Mouse (Mus musculus) 3T3-L1 (cell line): ENCODE measurements at regions not wholly inside any gene's neighbourhood (a gene's known extent, or its start where the extent isn't known, plus 50 kb on each side); places are given as distances from the start of the nearest gene placed in this dataset.

ENCODE experiments used
- DNase-seq: peaks from one replicate; pipeline ENCODE4 v3.0.0-alpha.2; 2015; ENCODE audit warnings: low read depth, low spot score

DNA sequence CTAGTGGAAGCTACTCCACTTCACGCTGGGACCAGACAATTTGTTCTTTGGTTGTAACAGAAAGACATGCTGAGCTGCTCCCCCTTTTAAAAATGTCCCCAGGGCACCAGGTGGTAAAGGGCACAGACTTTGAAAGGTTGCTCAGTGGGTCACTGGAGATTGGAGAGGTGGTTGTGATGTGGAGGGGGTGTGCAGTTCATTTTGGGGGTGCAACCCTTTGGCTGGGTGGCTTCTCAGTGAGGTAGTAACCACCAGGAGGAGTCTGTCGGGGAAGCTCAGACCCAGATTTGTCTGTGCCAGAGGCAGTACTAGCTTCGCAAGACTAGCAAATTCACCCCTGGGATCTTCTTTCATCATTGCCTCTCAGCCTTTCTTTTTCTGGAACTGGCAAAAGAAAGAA lies 189.0 kb upstream of the Krr1 start:
- no peak for DNase-seq

DNA sequence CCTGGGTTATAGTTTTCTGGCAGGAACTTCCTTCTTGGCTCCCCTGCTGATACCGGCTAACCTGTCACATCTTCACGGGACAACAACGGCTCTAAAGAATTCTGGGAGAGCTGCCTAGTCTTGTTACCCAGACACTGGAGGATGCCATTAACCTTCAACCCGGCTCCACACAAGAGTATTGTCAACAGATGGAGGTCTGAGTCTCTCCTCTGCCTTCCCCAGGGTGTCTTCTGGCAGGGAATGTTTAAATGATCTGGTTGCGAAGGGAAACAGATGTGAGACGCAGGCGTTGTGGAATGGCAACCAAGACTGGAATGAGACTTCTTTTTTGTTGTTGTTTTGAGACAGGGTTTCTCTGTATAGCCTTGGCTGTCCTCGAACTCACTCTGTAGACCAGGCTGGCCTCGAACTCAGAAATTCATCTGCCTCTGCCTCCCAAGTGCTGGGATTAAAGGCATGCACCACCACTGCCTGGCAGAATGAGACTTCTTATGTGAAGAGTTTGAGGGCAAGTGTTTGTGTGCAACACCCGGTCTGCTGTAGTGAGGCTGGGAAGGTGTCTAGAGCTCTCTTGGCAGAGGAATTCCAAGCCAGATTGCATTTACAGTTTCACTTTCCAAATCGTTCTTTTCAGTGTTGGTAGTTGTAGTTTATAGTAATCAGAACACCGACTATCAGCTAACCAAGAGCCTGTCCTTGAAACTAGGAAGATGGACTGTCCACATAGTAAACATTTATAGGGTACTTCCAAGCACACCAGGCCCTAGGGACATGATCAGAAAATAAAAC lies 188.2 kb upstream of the Krr1 start:
- DNase-seq: no peak

DNA sequence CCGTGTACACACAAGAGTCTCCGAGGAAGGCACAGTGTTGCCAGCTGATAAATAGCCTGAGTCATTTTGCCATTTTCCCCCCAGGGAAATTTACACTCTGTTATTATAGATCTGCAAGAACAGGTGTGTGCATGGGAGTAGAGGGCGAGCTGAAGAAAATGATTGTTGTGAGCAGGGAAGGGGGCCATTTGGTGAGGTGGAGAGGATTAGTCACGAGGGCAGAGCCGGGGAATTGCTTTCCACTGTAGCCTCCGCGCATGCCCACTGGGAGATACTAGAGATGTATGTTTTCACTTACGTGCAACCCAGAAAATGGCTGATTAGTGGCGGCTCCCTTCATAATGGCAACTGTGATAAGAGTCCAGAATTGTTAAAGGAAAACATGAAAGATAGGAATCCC lies 185.3 kb upstream of the Krr1 start:
- no peak for DNase-seq

DNA sequence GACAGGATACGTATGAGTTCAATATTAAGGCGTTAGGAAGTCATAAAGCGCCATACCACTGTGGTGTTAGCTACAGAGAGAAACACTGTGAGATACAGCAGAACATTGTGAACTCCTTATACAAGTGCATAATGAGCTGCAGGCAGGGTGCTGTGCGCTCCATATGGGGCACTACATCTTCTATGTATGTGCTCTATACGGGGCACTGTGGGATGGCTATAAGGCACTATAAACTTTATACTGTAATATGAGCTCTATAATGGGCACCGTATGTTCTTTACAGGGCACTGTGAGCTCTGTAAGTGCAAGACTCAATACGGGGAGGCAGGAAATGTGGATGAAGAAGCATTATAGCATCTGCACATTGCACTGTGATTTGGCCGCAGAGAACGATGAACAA lies 183.2 kb upstream of the Krr1 start:
- no peak for DNase-seq

DNA sequence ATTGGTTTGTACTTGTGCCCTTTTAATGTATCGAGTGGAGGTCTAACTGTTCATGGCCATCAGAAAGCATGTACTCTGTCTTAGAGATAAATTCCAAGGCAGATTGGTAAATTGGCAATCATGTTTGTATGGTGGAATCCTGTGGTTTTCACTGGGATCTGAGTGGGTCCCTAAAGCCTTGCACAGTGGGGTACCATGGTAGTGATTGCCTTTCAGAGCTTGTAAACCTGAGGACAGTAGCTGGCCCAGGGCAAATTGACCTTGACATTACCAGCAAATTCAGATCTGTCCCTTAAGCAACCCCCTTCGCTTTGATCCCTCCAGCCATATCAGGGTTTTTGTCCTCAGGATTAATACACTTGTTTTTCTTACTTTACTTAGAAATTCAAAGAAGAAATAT lies 181.6 kb upstream of the Krr1 start:
- no peak for DNase-seq

DNA sequence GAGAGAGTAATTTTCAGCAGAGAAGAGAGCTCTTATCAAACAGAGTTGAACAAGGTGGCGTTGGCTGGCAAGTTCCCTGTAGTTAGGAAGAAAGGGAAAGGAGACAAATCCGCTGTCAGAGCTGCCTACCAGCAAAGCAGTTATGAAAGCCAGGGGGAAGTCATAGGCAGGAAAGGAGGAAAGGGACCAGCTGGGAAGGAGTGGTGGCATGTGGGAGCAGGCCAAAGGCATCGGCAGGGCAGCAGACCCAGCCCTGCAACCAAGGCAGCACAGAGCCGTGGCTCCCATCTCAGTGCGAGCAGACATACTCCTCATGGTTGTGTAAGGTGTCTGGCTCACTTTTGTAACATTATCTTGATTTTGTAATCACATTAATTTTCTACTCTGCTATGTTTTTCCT lies 177.4 kb upstream of the Krr1 start:
- no peak for DNase-seq

DNA sequence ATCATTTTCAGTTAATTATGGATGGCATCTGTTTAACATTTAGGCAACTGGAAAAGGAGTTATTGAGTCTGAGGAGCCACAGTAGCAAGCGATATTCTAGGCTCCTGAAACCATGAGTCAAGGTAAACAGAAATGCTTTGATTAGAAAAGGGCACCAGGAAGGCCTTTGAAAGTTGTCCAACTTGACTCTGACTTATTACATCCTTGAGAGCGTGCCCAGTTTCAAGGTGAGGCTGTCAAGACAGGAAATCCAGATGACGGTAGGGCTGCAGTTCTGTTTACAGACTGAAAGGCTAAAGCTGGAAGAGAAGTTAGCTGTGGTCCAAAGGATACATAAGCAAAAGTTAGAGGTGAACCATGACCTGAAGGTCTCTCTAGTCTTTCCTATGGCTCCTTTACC lies 176.7 kb upstream of the Krr1 start:
- no peak for DNase-seq

DNA sequence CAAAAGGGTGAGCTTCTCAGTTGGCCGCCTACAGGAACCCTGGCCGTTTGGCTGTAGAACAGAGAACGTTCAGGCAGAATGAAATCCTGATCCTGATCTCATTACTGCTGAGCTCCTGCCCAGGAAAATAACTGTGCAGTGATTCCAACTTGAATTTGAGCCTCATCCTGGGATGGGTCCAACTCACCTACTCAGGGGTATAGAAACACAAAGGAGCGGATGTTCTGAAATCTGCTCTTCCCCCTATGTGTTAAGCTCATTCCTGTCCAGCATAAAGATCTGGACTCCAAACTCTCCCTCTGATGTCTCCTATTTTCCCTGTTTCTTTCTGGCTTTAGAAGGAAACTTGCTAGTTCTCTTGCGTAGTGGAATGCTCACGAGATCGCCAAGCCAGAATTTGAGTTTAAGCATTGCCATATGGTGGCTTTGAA lies 173.6 kb upstream of the Krr1 start:
- no peak for DNase-seq

DNA sequence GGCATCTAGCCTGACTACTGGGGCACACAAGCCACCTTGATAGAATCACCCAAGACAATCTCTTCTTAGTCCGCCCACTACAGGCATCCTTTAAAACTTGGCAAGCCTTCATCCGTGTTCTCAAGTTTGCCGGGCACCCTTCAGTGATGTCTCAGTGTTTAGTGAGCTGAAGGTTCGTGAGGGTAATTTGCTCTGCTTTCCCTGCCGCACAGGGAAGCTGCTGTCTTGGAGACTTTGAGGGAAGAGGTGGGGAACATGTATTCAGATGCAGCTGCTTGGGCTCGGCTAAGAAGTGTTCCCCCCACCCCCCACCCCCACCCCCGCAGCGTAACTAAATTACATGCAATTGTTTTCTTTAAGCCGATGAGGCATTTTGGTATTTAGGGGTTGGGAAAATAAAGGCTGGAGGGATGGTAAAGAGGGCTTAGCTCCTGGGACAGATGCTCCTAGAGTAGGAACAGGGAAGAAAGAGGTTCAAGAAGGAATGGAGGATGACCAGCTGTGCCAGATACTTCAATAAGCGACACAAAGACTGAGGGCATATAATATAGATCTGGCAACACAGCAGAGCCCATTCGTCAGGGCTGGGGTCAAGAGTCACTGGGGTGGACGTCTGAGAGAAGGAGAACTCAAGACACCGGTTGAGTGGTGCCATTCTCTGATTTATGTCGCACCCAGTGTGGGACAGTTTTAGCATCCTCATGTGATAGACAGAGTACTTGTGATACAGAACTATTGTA lies 172.4 kb upstream of the Krr1 start:
- DNase-seq: no peak

DNA sequence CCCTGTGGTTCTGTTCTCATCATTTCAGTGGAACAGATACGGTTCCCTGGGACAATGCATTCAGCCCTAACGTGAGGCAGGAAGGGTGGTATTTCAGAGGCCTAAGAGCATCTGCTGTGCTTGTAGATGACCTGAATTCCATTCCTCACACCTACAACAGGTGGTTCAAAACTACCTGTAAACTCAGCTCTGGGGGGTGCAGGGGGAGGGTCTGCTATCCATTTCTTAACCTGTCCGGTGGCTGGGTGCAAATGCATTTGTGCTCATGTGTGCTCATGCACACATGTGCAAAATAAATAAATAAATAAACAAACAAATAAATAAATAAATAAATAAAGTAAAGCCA lies 171.9 kb upstream of the Krr1 start:
- no peak for DNase-seq

DNA sequence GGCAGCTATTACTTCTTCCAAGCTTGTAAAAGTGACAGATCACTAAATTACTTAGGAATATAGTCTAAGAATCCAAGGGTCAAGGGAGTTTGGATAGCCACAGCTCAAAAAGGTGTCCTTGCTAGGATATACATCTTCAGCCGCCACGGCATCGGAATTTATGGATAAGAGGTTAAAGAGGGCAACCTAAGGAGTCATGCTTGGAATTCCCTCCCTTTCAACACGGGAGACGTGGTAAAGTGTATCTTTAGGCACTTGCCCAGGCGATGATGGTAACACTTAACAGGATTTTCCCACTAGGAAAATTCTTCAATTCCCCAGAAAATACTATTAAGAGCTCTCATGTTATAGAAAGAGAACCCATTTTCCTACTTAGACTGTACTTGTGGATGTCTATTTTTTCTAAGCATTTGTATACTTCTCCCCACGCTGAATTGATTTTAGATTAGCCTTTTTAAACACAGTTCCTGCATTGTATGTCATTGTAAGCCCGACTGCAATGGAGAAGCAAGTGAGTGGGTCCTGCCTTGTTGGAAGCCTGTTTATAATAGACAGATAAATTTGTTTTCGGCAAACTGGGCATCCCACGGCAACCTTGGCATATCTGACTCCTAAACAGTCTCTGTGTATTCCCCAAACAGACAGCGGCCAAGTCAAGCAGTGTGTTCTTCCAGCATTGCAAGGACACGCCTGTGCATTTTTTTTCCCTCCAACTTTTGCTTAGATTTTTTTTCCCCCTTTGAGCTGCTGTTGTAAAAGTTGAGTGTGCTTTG lies 171.3 kb upstream of the Krr1 start:
- no peak for DNase-seq

DNA sequence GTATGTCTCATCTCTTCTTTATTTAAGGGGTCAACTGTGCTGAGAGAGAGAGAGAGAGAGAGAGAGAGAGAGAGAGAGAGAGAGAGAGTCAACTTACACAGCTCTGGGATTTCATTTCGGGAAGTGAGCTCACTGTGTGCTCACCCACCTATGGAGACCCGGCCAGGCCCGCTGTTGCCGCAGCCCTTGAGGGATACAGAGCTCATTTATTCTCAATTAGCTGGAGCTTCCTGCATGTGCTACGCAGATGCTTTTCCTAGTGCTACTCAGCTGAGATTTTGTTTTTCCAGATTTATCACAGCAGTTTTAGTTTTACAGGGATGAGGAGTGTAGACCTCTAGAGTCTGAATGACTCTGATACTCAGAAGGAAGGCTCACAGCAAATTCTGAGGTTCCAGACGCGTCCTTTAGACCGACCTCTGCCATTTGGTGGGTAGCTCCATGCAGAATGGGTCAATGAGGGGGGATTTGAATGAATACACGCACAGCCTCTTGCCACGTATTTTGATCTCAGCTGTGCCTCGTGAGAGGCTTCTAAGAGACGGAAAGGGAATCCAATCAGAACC lies 170.6 kb upstream of the Krr1 start:
- DNase-seq: no peak

DNA sequence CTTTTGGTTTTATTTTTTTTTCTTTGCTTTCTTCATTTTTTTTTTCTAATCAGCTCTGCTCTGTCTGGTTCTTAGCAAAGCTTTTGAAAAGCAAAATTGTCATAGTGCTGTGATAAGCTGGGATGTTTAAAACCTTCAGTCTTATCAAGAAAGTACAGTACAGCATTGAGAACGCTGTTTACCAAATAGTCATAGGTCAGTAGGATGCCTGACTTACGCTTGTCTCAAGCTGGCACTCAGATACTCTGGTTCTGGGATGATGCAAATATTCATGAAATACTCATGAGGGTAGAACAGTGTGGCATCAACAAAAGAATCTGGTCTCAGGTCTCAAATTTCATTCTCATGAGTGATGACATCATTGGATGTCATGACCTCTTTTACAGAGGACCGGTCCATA lies 166.1 kb upstream of the Krr1 start:
- DNase-seq: no peak

DNA sequence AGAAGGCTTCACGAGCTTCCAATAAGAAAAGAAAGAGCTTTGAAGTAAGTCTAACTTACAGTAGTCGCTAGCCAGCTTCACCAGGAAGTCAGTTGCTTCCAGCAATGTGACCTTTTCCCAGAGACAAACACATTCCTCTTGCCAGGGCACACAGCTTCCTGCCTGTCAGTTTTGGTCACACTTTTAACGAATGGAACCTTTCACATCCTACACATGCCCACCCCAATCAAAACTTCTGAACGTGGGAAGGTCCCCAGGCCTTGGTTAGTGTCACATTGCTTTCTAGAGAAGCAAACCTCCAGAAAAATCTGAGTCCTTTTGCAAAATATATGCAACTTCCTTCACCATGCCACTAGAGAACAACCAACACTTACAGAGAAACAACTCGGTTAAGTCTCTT lies 165.5 kb upstream of the Krr1 start:
- no peak for DNase-seq

DNA sequence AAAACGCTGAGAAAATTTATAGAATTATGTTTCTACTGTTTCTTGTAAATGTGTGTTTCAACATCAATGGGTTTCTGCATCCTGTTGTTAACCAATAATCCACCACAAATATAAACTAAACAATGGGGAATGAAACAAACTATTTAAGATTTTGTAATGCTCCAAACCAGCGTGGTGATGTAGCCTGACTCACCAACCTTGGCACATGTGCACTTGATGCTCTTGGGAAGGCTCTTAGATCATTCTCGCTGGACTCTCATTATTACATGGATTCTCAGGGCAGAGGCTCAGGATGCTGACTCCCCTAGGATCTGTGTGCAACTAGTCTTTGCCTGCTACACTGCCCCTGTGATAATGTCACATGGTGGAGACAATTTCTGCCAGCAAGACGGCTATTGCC lies 158.7 kb upstream of the Krr1 start:
- peak; percentile 89 for DNase-seq

DNA sequence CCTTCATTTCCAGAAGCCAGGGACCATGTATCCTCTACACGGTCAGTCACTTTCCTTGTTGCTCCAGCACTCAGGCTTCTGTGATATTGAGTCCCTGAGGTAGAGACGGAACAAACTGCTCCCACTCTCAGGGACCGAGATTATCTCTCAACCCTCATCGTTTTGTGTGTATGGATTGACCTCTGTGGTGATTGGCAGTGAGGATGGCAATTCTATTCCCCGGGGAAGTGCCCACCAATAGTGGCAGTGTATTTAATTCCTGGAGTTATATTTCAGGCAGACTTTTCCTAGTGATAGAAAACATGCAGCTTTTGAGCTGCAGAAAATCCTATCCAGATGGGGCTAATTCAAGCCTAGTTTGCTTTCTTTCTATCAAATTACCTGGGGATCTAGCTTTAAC lies 157.8 kb upstream of the Krr1 start:
- DNase-seq: no peak

DNA sequence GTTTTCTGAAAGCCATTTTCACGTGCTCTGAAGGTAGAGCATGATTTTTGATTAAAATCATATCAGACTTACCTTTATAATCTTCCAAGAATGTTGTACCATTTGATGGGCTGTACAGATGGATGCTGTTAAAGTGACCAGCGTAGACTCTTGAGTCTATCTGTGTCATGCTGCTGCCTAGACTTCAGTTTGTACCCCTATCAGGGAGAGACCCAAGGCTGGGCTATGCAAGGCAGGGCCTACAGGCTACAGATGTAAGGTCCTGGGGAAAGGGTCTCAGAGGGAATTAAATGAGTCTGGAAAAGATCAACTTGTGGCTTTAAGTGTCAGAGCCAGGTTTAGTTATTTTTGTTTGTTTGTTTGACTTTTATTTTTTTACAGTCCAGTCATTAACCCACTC lies 157.3 kb upstream of the Krr1 start:
- no peak for DNase-seq

DNA sequence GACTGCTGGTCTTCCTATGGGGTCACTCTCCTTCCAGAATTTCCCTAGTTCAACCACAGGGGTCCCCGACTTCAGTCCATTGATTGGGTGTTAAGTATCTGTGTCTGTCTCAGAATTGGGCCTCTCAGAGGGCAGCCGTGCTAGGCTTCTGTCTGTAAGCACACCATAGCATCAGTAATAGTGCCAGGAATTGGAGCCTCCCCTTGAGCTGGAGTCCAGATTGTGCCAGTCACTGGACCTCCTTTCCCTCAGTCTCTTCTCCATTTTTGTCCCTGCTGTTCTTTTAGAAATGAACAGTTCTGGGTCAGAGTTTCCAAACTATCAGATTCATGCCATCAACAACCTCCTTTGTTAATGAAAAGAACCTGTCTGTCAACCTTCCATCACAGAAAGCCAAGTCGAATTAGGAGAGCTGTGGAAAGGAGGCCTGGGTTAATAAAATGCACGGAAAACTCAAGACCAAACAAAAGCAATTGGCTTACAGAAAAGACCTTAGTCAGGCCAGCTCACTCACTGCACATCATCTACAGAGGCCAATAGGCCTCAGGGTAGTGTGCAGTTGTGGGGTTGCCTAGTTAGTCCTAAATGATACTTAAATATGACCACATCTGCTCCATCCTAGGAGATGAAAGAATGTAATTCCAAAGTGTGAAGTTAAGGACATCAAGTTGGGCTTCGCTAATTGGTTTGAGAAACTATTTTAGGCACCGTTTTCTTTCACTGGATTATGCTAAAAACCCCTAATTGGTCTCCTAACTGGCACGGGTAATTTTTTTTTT lies 156.5 kb upstream of the Krr1 start:
- DNase-seq: no peak

DNA sequence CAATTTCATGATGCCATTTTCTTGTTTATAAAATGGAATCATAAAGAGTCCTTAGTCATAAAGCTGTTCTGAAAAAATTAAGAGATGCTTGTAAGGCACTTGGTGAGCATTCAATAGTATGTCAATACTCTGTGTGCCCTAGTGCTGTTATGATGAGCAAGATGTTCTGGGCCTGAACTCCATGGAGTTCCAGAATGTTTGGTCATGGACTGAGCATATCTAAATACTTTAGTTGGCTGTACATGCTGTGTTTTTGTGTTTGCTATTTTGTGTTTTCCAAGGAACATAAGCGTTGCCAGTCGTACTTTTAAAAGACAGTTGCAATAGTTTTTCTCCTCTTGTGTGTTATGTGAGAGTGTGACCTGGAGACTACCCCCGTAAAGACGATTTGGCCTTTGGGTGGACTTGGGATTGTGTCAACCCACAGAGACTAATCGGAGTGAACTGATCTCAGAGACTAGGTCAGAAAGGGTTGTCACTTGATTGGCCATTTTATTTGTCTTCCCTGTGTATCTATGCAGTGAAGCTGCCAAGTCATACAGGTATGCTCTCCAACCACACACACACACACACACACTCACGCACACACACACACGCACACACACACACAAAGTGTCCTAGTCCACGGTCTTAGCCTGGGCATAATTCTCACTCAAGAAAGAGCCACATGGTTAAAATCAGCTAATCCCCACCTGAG lies 152.6 kb upstream of the Krr1 start:
- DNase-seq: no peak

DNA sequence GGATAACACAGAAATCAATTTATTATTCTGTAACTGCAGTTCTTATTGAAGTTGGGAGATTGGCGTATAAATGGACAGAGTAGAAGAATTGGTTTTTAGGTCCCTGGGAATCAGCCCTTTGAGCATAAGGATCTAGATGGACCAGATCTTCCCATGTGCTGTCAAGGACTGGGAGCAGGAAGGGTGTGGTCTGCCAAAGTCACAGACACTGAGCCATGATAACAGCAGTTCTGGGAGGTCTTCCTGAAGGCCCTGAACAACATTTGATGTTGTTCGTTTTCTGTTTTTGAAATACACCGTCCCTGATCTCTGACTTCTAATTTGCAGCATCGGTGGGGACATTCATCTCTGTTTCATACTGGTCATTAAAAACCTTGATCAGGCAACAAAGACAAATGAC lies 147.6 kb upstream of the Krr1 start:
- DNase-seq: no peak
